12 mouse cellular contexts compared by ENCODE assay signal in genomic region chr10:93429141-93429911, GRCm38 (mm10). TPM values are rescaled to one million over a fixed set of nuclear protein-coding genes. Genes with fewer than 3 reads are reported as not detected.
DNase-seq lines count a peak whose midpoint lies in the region; ATAC-seq and TF ChIP-seq lines count a peak whose summit lies in the region.
"Had no signal": no experiment of that assay in that cellular context is flagged by ENCODE, and none has a peak within 500 bp of the region (broad histone marks: within the 10 kb centered on the region; RNA-seq: fewer than 3 reads in every experiment).

No protein-coding gene starts in this region.

- no peak overlapping the region for H3K9ac ChIP-seq in lung, embryonic 14.5 days
- H3K9ac ChIP-seq: limb, embryonic 12.5 days; neural tube, embryonic 12.5 days had no signal

- no peaks in the 10 kb centered on the region for H3K9me3 ChIP-seq in lung, embryonic 14.5 days (ENCODE audit: low read depth, low read length)
- H3K9me3 ChIP-seq: limb, embryonic 12.5 days; neural tube, embryonic 12.5 days had no signal

- no peak overlapping the region for H3K4me3 ChIP-seq in lung, embryonic 14.5 days (ENCODE audit: low read depth, low read length)
- H3K4me3 ChIP-seq: limb, embryonic 12.5 days; neural tube, embryonic 12.5 days had no signal

- peak; percentile 61 for TF ChIP-seq CTCF in lung, embryonic 14.5 days (IDR thresholded peaks at IDR 0.05; ENCODE audit: low read depth)

- peak; percentile 91 for DNase-seq in heart, adult 11 months
- no peak for DNase-seq in heart, postnatal 36 days
- peak; percentile 74 for DNase-seq in lung, embryonic 14.5 days
- no peak for DNase-seq in lung, postnatal 4 days
- peak; percentile 82 for DNase-seq in R1 (ENCODE audit: low read depth, low spot score)
- DNase-seq in layer of hippocampus, adult 18-20 months (ENCODE audit: low spot score in 2 of 2): no peak
- DNase-seq in Muller cell, postnatal 12 days (ENCODE audit: inconsistent ontology term): no peak
- DNase-seq: cerebellum, adult 9-11 months had no signal

- intact Hi-C loops in heart, postnatal 36 days (cut with DNase I): loop anchor here (1.0 to 10.0 kb wide), 3 partner anchors 138 to 365 kb away; partner anchors contain the start of gene Cdk17

- H3K27me3 ChIP-seq in lung, embryonic 14.5 days (ENCODE audit: insufficient read depth, low read length): no peaks in the 10 kb centered on the region
- H3K27me3 ChIP-seq: limb, embryonic 12.5 days; neural tube, embryonic 12.5 days had no signal

- WGBS in lung, embryonic 14.5 days: 63% methylated on average over 12 of the region's 12 CpGs

- H3K27ac ChIP-seq in lung, embryonic 14.5 days (ENCODE audit: low read depth): no peak overlapping the region
- H3K27ac ChIP-seq: limb, embryonic 12.5 days; neural tube, embryonic 12.5 days had no signal

- 0 out of 2 replicates have a peak, but pooled peaks cover 10% of the 10 kb centered on the region for H3K4me1 ChIP-seq in lung, embryonic 14.5 days (ENCODE audit: insufficient read depth)

- no peaks in the 10 kb centered on the region for H3K36me3 ChIP-seq in lung, embryonic 14.5 days (ENCODE audit: insufficient read depth)
- H3K36me3 ChIP-seq: limb, embryonic 12.5 days; neural tube, embryonic 12.5 days had no signal

- H3K4me2 ChIP-seq in lung, embryonic 14.5 days: no peak overlapping the region
- H3K4me2 ChIP-seq: limb, embryonic 12.5 days; neural tube, embryonic 12.5 days had no signal

- no peak for ATAC-seq in lung, embryonic 14.5 days (ENCODE audit: insufficient read depth)
- ATAC-seq in monocyte, adult 5-6 weeks (replicated peaks; ENCODE audit: insufficient number of reproducible peaks, low FRiP score, low TSS enrichment, poor library complexity, severe bottlenecking): peak; percentile 44; the same call in 1 of the 2 replicates

RNA-seq across cellular contexts. Expression of gene Lta4h, which starts 23.9 kb away (rescaled TPM):
- 10 to 100 TPM; 33.6 to 34.8 TPM for total RNA-seq in heart, postnatal 36 days (2021)
- polyA plus RNA-seq in lung, embryonic 14.5 days (2014; fragmentation: Nextera tagmentation; extraction: Ambion mirVana): 209 and 219 TPM in 2 replicates
- total RNA-seq in monocyte, adult 5-6 weeks (2017): 194 to 214 TPM (median 195 TPM) in 3 replicates
- total RNA-seq in layer of hippocampus, adult 18-20 months (2021): 10 to 100 TPM; 52.4 to 56.4 TPM

RNA-seq across cellular contexts. Expression of gene Hal, which starts 59.2 kb away (rescaled TPM):
- under 1 TPM; 0.14 to 0.41 TPM for total RNA-seq in heart, postnatal 36 days (2021)
- 0.29 TPM in 1 of 2 replicates, not detected in the other for polyA plus RNA-seq in lung, embryonic 14.5 days (2014; fragmentation: Nextera tagmentation; extraction: Ambion mirVana)
- 1.4 TPM in 1 of 3 replicates, not detected in the others for total RNA-seq in monocyte, adult 5-6 weeks (2017)
- total RNA-seq in layer of hippocampus, adult 18-20 months (2021): under 1 TPM in 1 of 2 experiments, not detected in 1; 0.30 TPM
- polyA plus RNA-seq: kidney, embryonic 14.5 days; limb, embryonic 12.5 days had no signal

Comparison
In these comparisons a context has a peak if more than half of its experiments do, and no peak if none do; other contexts are left out.
1. DNase-seq: peak in heart, adult 11 months (single experiment), lung, embryonic 14.5 days (single experiment) and R1 (single experiment); none in heart, postnatal 36 days (0 of 2), lung, postnatal 4 days (0 of 2), layer of hippocampus, adult 18-20 months (0 of 2) and Muller cell, postnatal 12 days (single experiment).